Mouse (Mus musculus) erythroblast, embryonic 14.5 days (primary cell): ENCODE data around the gene Areg. TPM values are rescaled to one million over a fixed set of nuclear protein-coding genes. Genes with fewer than 3 reads are reported as not detected.

Source experiments
- H3K27me3 ChIP-seq: 2 replicates; pipeline ENCODE4 v1.6.1; 2012; ENCODE audit warnings: inconsistent platforms; ENCODE audit not compliant: control insufficient read depth
- H3K36me3 ChIP-seq: 2 replicates; pipeline ENCODE4 v1.6.1; 2012; ENCODE audit warnings: mild to moderate bottlenecking, inconsistent platforms; ENCODE audit not compliant: control insufficient read depth
- H3K4me1 ChIP-seq: 2 replicates; pipeline ENCODE4 v1.6.1; 2012; ENCODE audit warnings: inconsistent platforms; ENCODE audit not compliant: control insufficient read depth
- H3K4me3 ChIP-seq: replicated peaks from 2 replicates; pipeline ENCODE3; 2012; ENCODE audit warnings: moderate library complexity, mild to moderate bottlenecking, inconsistent platforms
- H3K9me3 ChIP-seq: 2 replicates; pipeline ENCODE4 v1.6.1; 2012; ENCODE audit warnings: low read length, inconsistent platforms, mixed read lengths; ENCODE audit not compliant: control insufficient read depth
- GATA1 ChIP-seq: IDR thresholded peaks from 2 replicates; pipeline ENCODE4 v1.6.1; 2012; ENCODE audit warnings: low read length, inconsistent platforms, mixed read lengths
- TAL1 ChIP-seq: IDR thresholded peaks from 3 replicates; pipeline ENCODE4 v1.6.1; 2012; ENCODE audit warnings: low read length, inconsistent platforms, mixed read lengths
- polyA plus RNA-seq: library from polyadenylated mRNA; stranded (reverse); fragments of >175 nt; gene quantifications from 2 replicates; pipeline ENCODE4 v1.2.3, GENCODE M21; 2012

Areg gene
- polyA plus RNA-seq, 1 experiment: not detected

- no peaks in the 10 kb centered on the region for H3K27me3 ChIP-seq
- H3K36me3 ChIP-seq: no peaks in the 10 kb centered on the region
- H3K4me3 ChIP-seq: no peak overlapping the region
- TF ChIP-seq GATA1 (no peak), TAL1 (no peak)
- peaks cover 3% of the 10 kb centered on the region; the same call in 1 of the 2 replicates for H3K9me3 ChIP-seq
- H3K4me1 ChIP-seq: no peaks in the 10 kb centered on the region
These were observed 8.7 kb downstream of the Areg start for GRCm38 (mm10) chr5:91148054-91148453.

- no peaks in the 10 kb centered on the region for H3K36me3 ChIP-seq
- no peaks in the 10 kb centered on the region for H3K4me1 ChIP-seq
- no peaks in the 10 kb centered on the region for H3K27me3 ChIP-seq
- H3K9me3 ChIP-seq: peaks cover 2% of the 10 kb centered on the region; the same call in 1 of the 2 replicates
- TF ChIP-seq GATA1 (no peak), TAL1 (no peak)
- H3K4me3 ChIP-seq: no peak overlapping the region
These were observed 17.3 kb downstream of the Areg start for GRCm38 (mm10) chr5:91156677-91157076.

GRCm38 (mm10) chr5:91157169-91157568 lies 17.8 kb downstream of the Areg start:
- no peak overlapping the region for H3K4me3 ChIP-seq
- H3K4me1 ChIP-seq: no peaks in the 10 kb centered on the region
- no peak for TF ChIP-seq GATA1
- no peak for TF ChIP-seq TAL1
- H3K36me3 ChIP-seq: no peaks in the 10 kb centered on the region
- peaks cover 2% of the 10 kb centered on the region; the same call in 1 of the 2 replicates for H3K9me3 ChIP-seq
- no peaks in the 10 kb centered on the region for H3K27me3 ChIP-seq

GRCm38 (mm10) chr5:91162787-91163186 lies 23.4 kb downstream of the Areg start:
- no peak overlapping the region for H3K4me3 ChIP-seq
- H3K27me3 ChIP-seq: no peaks in the 10 kb centered on the region
- TF ChIP-seq GATA1: no peak
- TF ChIP-seq TAL1: no peak

GRCm38 (mm10) chr5:91166601-91167000 lies 27.2 kb downstream of the Areg start:
- no peaks in the 10 kb centered on the region for H3K4me1 ChIP-seq
- no peaks in the 10 kb centered on the region for H3K36me3 ChIP-seq
- TF ChIP-seq GATA1 (no peak), TAL1 (no peak)
- no peak overlapping the region for H3K4me3 ChIP-seq
- no peaks in the 10 kb centered on the region for H3K27me3 ChIP-seq
- H3K9me3 ChIP-seq: no peaks in the 10 kb centered on the region; the same call in 1 of the 2 replicates

More at GRCm38 (mm10) chr5:91162787-91163186, 23.4 kb downstream of the Areg start:
- H3K4me1 ChIP-seq: no peaks in the 10 kb centered on the region
- H3K9me3 ChIP-seq: no peaks in the 10 kb centered on the region; the same call in 1 of the 2 replicates
- no peaks in the 10 kb centered on the region for H3K36me3 ChIP-seq

- no peaks in the 10 kb centered on the region for H3K4me1 ChIP-seq
- TF ChIP-seq TAL1 (no peak), GATA1 (no peak)
- no peaks in the 10 kb centered on the region for H3K27me3 ChIP-seq
- H3K4me3 ChIP-seq: no peak overlapping the region
- no peaks in the 10 kb centered on the region for H3K9me3 ChIP-seq
- H3K36me3 ChIP-seq: no peaks in the 10 kb centered on the region
These were observed 37.0 kb downstream of the Areg start for GRCm38 (mm10) chr5:91176397-91176796.

- Histone ChIP-seq H3K4me1 (no peaks in the 10 kb centered on the region), H3K4me3 (no peak overlapping the region), H3K27me3 (no peaks in the 10 kb centered on the region), H3K9me3 (no peaks in the 10 kb centered on the region), H3K36me3 (no peaks in the 10 kb centered on the region)
- TF ChIP-seq TAL1 (no peak), GATA1 (no peak)
These were observed 55.2 kb downstream of the Areg start for GRCm38 (mm10) chr5:91194572-91194971.

Other genes with a start within 250 kb of the Areg start
- gene Cxcl1, start 248.4 kb upstream of the Areg start, polyA plus RNA-seq: not detected in 2 replicates
- gene Cxcl2, start 235.7 kb upstream of the Areg start, polyA plus RNA-seq: 0.78 and 0.82 TPM in 2 replicates
- 0.08 and 0.19 TPM in 2 replicates for gene Mthfd2l, start 208.5 kb upstream of the Areg start, polyA plus RNA-seq
- gene Epgn, start 112.1 kb upstream of the Areg start, polyA plus RNA-seq: not detected in 2 replicates
- not detected in 2 replicates for gene Ereg, start 65.0 kb upstream of the Areg start, polyA plus RNA-seq